Mouse (Mus musculus): ENCODE results near the gene Glb1l. TPM values are rescaled to one million over a fixed set of nuclear protein-coding genes. Genes with fewer than 3 reads are reported as not detected.

The Glb1l gene
- not detected in 2 replicates for polyA plus RNA-seq (2012; ENCODE audit: insufficient read depth, insufficient read length, low replicate concordance, missing spikeins)

GRCm38 (mm10) chr1:75210136-75211087 lies at the start of gene Glb1l, which contains the start of gene Stk16:
Gene Glb1l, minus strand, starts transcription at chr1:75210813.
Gene Stk16, plus strand, starts transcription at chr1:75210838.
- peak within 1 kb of the TSS; percentile 98 for H3K4me3 ChIP-seq (ENCODE audit: insufficient read depth, low read depth, low read length)
- H3K4me1 ChIP-seq (ENCODE audit: control insufficient read depth, insufficient read depth, low read length), result peaks cover 28% of the 10 kb centered on the region
- WGBS, result 4% methylated on average over 42 of the region's 42 CpGs
- no peak for TF ChIP-seq CTCF (IDR thresholded peaks at IDR 0.05; ENCODE audit: insufficient read depth, low read depth, low read length)
- peak; percentile 50 for TF ChIP-seq POLR2A (IDR thresholded peaks at IDR 0.05; ENCODE audit: insufficient read depth, low read depth, low read length)
- peak within 1 kb of the TSS; percentile 50; the same call in 1 of the 2 replicates for H3K27ac ChIP-seq (ENCODE audit: insufficient read depth, low read depth, low read length)

- peaks cover 21% of the 10 kb centered on the region for H3K4me1 ChIP-seq (ENCODE audit: control insufficient read depth, insufficient read depth, low read length)
- no peak overlapping the region for H3K4me3 ChIP-seq (ENCODE audit: insufficient read depth, low read depth, low read length)
- WGBS, result 69% methylated on average over 10 of the region's 10 CpGs
- H3K27ac ChIP-seq (ENCODE audit: insufficient read depth, low read depth, low read length), result no peak overlapping the region
- TF ChIP-seq POLR2A (IDR thresholded peaks at IDR 0.05; ENCODE audit: insufficient read depth, low read depth, low read length) (no peak), CTCF (IDR thresholded peaks at IDR 0.05; ENCODE audit: insufficient read depth, low read depth, low read length) (no peak)
These were observed 45.0 kb upstream of the Glb1l start for GRCm38 (mm10) chr1:75255516-75256046.

DNA sequence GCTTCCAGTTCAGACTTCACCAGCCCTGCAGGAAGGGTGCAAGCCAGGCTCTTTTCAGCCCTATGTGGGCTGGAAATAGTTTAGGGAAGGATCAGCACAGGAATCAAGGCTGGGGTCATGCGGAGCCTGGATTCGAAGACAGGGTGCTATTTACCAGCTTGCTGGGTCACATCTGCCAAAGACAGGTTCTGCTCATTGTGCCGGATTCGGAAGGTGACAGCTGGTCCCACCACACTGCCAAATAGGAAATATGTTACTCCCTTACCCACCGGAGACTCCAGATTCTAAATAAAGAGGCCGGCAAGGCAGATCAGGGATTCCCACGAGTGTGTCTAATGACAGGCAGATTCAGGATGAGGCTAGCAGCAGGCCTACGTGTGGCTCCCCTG lies 44.0 kb upstream of the Glb1l start:
- H3K4me3 ChIP-seq (ENCODE audit: insufficient read depth, low read depth, low read length), result no peak overlapping the region
- H3K4me1 ChIP-seq (ENCODE audit: control insufficient read depth, insufficient read depth, low read length), result peaks cover 21% of the 10 kb centered on the region
- TF ChIP-seq CTCF (IDR thresholded peaks at IDR 0.05; ENCODE audit: insufficient read depth, low read depth, low read length) (no peak), POLR2A (IDR thresholded peaks at IDR 0.05; ENCODE audit: insufficient read depth, low read depth, low read length) (no peak)
- WGBS, result 54% methylated on average over 8 of the region's 8 CpGs
- no peak overlapping the region for H3K27ac ChIP-seq (ENCODE audit: insufficient read depth, low read depth, low read length)

- TF ChIP-seq POLR2A (IDR thresholded peaks at IDR 0.05; ENCODE audit: insufficient read depth, low read depth, low read length) (no peak), CTCF (IDR thresholded peaks at IDR 0.05; ENCODE audit: insufficient read depth, low read depth, low read length) (peak; percentile 36; the same call in 1 of the 2 replicates)
- Histone ChIP-seq H3K4me1 (ENCODE audit: control insufficient read depth, insufficient read depth, low read length) (peaks cover 23% of the 10 kb centered on the region), H3K27ac (ENCODE audit: insufficient read depth, low read depth, low read length) (no peak overlapping the region), H3K4me3 (ENCODE audit: insufficient read depth, low read depth, low read length) (no peak overlapping the region)
- WGBS, result 61% methylated on average over 16 of the region's 16 CpGs
These were observed 43.4 kb upstream of the Glb1l start for GRCm38 (mm10) chr1:75253849-75254624.

DNA sequence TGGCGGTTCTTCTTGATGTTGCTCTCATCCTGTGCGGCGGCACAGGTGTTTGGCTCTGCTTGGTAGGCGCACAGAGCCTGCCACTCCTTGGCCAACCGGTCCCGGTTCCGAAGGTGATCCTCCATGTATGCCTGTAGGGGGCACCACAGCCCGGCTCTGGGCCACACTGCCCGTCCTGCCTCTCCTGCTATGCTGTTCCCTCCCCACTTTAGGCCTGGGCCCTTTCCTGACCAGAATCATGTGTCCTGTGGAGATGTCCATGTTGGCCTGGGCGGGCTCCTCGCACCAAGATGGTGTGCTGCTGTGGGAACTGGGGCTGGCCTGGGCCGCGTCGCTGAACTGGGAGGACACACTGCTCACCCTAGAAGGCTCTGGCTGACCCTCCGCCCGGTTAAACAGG lies 42.4 kb upstream of the Glb1l start:
- TF ChIP-seq CTCF (IDR thresholded peaks at IDR 0.05; ENCODE audit: insufficient read depth, low read depth, low read length), result no peak
- TF ChIP-seq POLR2A (IDR thresholded peaks at IDR 0.05; ENCODE audit: insufficient read depth, low read depth, low read length), result no peak
- H3K4me1 ChIP-seq (ENCODE audit: control insufficient read depth, insufficient read depth, low read length), result peaks cover 31% of the 10 kb centered on the region
- H3K4me3 ChIP-seq (ENCODE audit: insufficient read depth, low read depth, low read length), result no peak overlapping the region
- 80% methylated on average over 16 of the region's 16 CpGs for WGBS
- no peak overlapping the region for H3K27ac ChIP-seq (ENCODE audit: insufficient read depth, low read depth, low read length)

DNA sequence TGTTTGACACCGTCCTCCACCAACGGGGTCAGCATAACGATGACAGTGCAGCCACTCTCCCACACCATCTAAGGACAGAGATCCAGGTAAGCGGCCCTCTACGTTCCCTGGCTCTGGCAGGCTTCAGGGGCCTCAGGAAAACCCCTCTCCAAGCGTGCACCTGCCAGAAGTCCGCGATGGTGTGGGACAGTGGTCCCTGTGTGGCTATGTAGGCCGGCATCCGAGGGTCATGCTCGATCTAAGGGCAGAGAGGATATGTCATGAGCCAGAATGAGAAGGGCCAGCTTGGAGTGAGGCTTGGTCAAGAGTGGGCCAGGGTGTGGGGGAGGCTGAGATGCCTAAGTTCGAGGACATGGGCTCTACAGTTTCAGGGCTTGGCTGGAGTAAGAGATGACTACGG lies 41.7 kb upstream of the Glb1l start:
- H3K27ac ChIP-seq (ENCODE audit: insufficient read depth, low read depth, low read length), result no peak overlapping the region
- WGBS, result 79% methylated on average over 13 of the region's 13 CpGs

GRCm38 (mm10) chr1:75251112-75251970 lies 40.7 kb upstream of the Glb1l start:
- 8% methylated on average over 21 of the region's 22 CpGs for WGBS
- peaks cover 42% of the 10 kb centered on the region for H3K4me1 ChIP-seq (ENCODE audit: control insufficient read depth, insufficient read depth, low read length)
- 0 out of 2 replicates have a peak overlapping the region, but pooled peaks have one; percentile 14 for H3K27ac ChIP-seq (ENCODE audit: insufficient read depth, low read depth, low read length)
- TF ChIP-seq CTCF (IDR thresholded peaks at IDR 0.05; ENCODE audit: insufficient read depth, low read depth, low read length), result peak; percentile 87
- TF ChIP-seq POLR2A (IDR thresholded peaks at IDR 0.05; ENCODE audit: insufficient read depth, low read depth, low read length), result no peak
- peak overlapping the region; percentile 12 for H3K4me3 ChIP-seq (ENCODE audit: insufficient read depth, low read depth, low read length)

More for the DNA sequence above, 41.7 kb upstream of the Glb1l start:
- TF ChIP-seq POLR2A (IDR thresholded peaks at IDR 0.05; ENCODE audit: insufficient read depth, low read depth, low read length) (no peak), CTCF (IDR thresholded peaks at IDR 0.05; ENCODE audit: insufficient read depth, low read depth, low read length) (no peak)
- Histone ChIP-seq H3K4me3 (ENCODE audit: insufficient read depth, low read depth, low read length) (no peak overlapping the region), H3K4me1 (ENCODE audit: control insufficient read depth, insufficient read depth, low read length) (peaks cover 38% of the 10 kb centered on the region)

GRCm38 (mm10) chr1:75250498-75250897 lies 39.9 kb upstream of the Glb1l start:
- 81% methylated on average over 3 of the region's 3 CpGs for WGBS
- H3K4me1 ChIP-seq (ENCODE audit: control insufficient read depth, insufficient read depth, low read length), result peaks cover 39% of the 10 kb centered on the region
- no peak overlapping the region for H3K27ac ChIP-seq (ENCODE audit: insufficient read depth, low read depth, low read length)
- TF ChIP-seq POLR2A (IDR thresholded peaks at IDR 0.05; ENCODE audit: insufficient read depth, low read depth, low read length), result no peak
- TF ChIP-seq CTCF (IDR thresholded peaks at IDR 0.05; ENCODE audit: insufficient read depth, low read depth, low read length), result no peak
- no peak overlapping the region for H3K4me3 ChIP-seq (ENCODE audit: insufficient read depth, low read depth, low read length)
